Mouse (Mus musculus): ENCODE data around the gene Cp. TPM values are rescaled to one million over a fixed set of nuclear protein-coding genes. Genes with fewer than 3 reads are reported as not detected.

Cp gene
- polyA plus RNA-seq, 1 experiment from 2014 or later, result 5.9 TPM

GRCm38 (mm10) chr3:19966072-19966471 lies 9.2 kb downstream of the Cp start:
- no peaks in the 10 kb centered on the region for H3K4me1 ChIP-seq
- H3K36me3 ChIP-seq, result no peaks in the 10 kb centered on the region
- no peak overlapping the region for H3K4me3 ChIP-seq
- no peaks in the 10 kb centered on the region for H3K9me3 ChIP-seq
- H3K27me3 ChIP-seq, result no peaks in the 10 kb centered on the region
- 64% methylated on average over 4 of the region's 4 CpGs for WGBS
- no peak overlapping the region for H3K27ac ChIP-seq (replicated peaks)
- ATAC-seq (ENCODE audit: low FRiP score, low read depth), result no peak
- no peak overlapping the region for H3K4me2 ChIP-seq (replicated peaks)
- no peak overlapping the region for H3K9ac ChIP-seq (replicated peaks)

- WGBS, result 56% methylated on average over 4 of the region's 4 CpGs
- H3K27me3 ChIP-seq, result no peaks in the 10 kb centered on the region
Measured at GRCm38 (mm10) chr3:19978474-19978873, 21.6 kb downstream of the Cp start.

GRCm38 (mm10) chr3:19981156-19981555 lies 24.3 kb downstream of the Cp start:
- no peak overlapping the region for H3K4me3 ChIP-seq
- no peaks in the 10 kb centered on the region for H3K4me1 ChIP-seq
- no peak for ATAC-seq (ENCODE audit: low FRiP score, low read depth)
- no peaks in the 10 kb centered on the region for H3K27me3 ChIP-seq
- WGBS, result 81% methylated on average over 2 of the region's 2 CpGs
- H3K27ac ChIP-seq (replicated peaks), result no peak overlapping the region
- no peaks in the 10 kb centered on the region for H3K36me3 ChIP-seq
- H3K9ac ChIP-seq (replicated peaks), result no peak overlapping the region
- H3K9me3 ChIP-seq, result no peaks in the 10 kb centered on the region
- no peak overlapping the region for H3K4me2 ChIP-seq (replicated peaks)

More at GRCm38 (mm10) chr3:19978474-19978873, 21.6 kb downstream of the Cp start:
- Histone ChIP-seq H3K9ac (replicated peaks) (no peak overlapping the region), H3K4me2 (replicated peaks) (no peak overlapping the region), H3K27ac (replicated peaks) (no peak overlapping the region), H3K36me3 (no peaks in the 10 kb centered on the region), H3K4me1 (no peaks in the 10 kb centered on the region), H3K4me3 (no peak overlapping the region), H3K9me3 (no peaks in the 10 kb centered on the region)
- no peak for ATAC-seq (ENCODE audit: low FRiP score, low read depth)

- no peaks in the 10 kb centered on the region for H3K36me3 ChIP-seq
- H3K9me3 ChIP-seq, result no peaks in the 10 kb centered on the region
- H3K27me3 ChIP-seq, result no peaks in the 10 kb centered on the region
- ATAC-seq (ENCODE audit: low FRiP score, low read depth), result no peak
- H3K27ac ChIP-seq (replicated peaks), result no peak overlapping the region
- H3K4me3 ChIP-seq, result no peak overlapping the region
- H3K4me2 ChIP-seq (replicated peaks), result no peak overlapping the region
- no peak overlapping the region for H3K9ac ChIP-seq (replicated peaks)
- no peaks in the 10 kb centered on the region for H3K4me1 ChIP-seq
Measured at GRCm38 (mm10) chr3:19982846-19983245, 26.0 kb downstream of the Cp start.

- 8% methylated on average over 3 of the region's 3 CpGs for WGBS
- no peaks in the 10 kb centered on the region for H3K4me1 ChIP-seq
- ATAC-seq (ENCODE audit: low FRiP score, low read depth), result no peak
Measured at GRCm38 (mm10) chr3:19986123-19986522, 29.3 kb downstream of the Cp start.

GRCm38 (mm10) chr3:19990031-19990430 lies 33.2 kb downstream of the Cp start:
- no peak overlapping the region for H3K4me2 ChIP-seq (replicated peaks)
- H3K27ac ChIP-seq (replicated peaks), result no peak overlapping the region
- ATAC-seq (ENCODE audit: low FRiP score, low read depth), result no peak
- H3K36me3 ChIP-seq, result no peaks in the 10 kb centered on the region
- no peaks in the 10 kb centered on the region for H3K9me3 ChIP-seq
- WGBS, result 85% methylated on average over 3 of the region's 3 CpGs
- H3K9ac ChIP-seq (replicated peaks), result no peak overlapping the region
- no peak overlapping the region for H3K4me3 ChIP-seq
- H3K27me3 ChIP-seq, result no peaks in the 10 kb centered on the region
- no peaks in the 10 kb centered on the region for H3K4me1 ChIP-seq

More at GRCm38 (mm10) chr3:19986123-19986522, 29.3 kb downstream of the Cp start:
- Histone ChIP-seq H3K4me3 (no peak overlapping the region), H3K27me3 (no peaks in the 10 kb centered on the region), H3K36me3 (no peaks in the 10 kb centered on the region), H3K27ac (replicated peaks) (no peak overlapping the region), H3K9ac (replicated peaks) (no peak overlapping the region), H3K4me2 (replicated peaks) (no peak overlapping the region), H3K9me3 (no peaks in the 10 kb centered on the region)

- Histone ChIP-seq H3K9ac (replicated peaks) (no peak overlapping the region), H3K27ac (replicated peaks) (no peak overlapping the region), H3K4me3 (no peak overlapping the region), H3K36me3 (peaks cover 4% of the 10 kb centered on the region; the same call in 1 of the 2 replicates), H3K4me1 (no peaks in the 10 kb centered on the region), H3K4me2 (replicated peaks) (no peak overlapping the region), H3K9me3 (no peaks in the 10 kb centered on the region), H3K27me3 (no peaks in the 10 kb centered on the region)
- WGBS, result 58% methylated on average over 4 of the region's 4 CpGs
- no peak for ATAC-seq (ENCODE audit: low FRiP score, low read depth)
Measured at GRCm38 (mm10) chr3:19992388-19992787, 35.5 kb downstream of the Cp start.

GRCm38 (mm10) chr3:19999551-19999950 lies 42.7 kb downstream of the Cp start:
- 88% methylated on average over 2 of the region's 2 CpGs for WGBS
- Histone ChIP-seq H3K27ac (replicated peaks) (no peak overlapping the region), H3K27me3 (no peaks in the 10 kb centered on the region), H3K4me2 (replicated peaks) (no peak overlapping the region), H3K9me3 (no peaks in the 10 kb centered on the region), H3K4me1 (no peaks in the 10 kb centered on the region), H3K9ac (replicated peaks) (no peak overlapping the region), H3K36me3 (peaks cover 15% of the 10 kb centered on the region), H3K4me3 (no peak overlapping the region)
- no peak for ATAC-seq (ENCODE audit: low FRiP score, low read depth)

- WGBS, result 54% methylated on average over 4 of the region's 4 CpGs
- H3K9ac ChIP-seq (replicated peaks), result no peak overlapping the region
- ATAC-seq (ENCODE audit: low FRiP score, low read depth), result no peak
- peaks cover 15% of the 10 kb centered on the region for H3K36me3 ChIP-seq
- H3K4me1 ChIP-seq, result no peaks in the 10 kb centered on the region
- no peak overlapping the region for H3K27ac ChIP-seq (replicated peaks)
- no peaks in the 10 kb centered on the region for H3K9me3 ChIP-seq
- no peak overlapping the region for H3K4me2 ChIP-seq (replicated peaks)
- no peaks in the 10 kb centered on the region for H3K27me3 ChIP-seq
- H3K4me3 ChIP-seq, result no peak overlapping the region
Measured at GRCm38 (mm10) chr3:20000806-20001205, 44.0 kb downstream of the Cp start.

GRCm38 (mm10) chr3:20002786-20003185 lies 45.9 kb downstream of the Cp start:
- H3K4me1 ChIP-seq, result no peaks in the 10 kb centered on the region
- H3K27me3 ChIP-seq, result no peaks in the 10 kb centered on the region
- no peak overlapping the region for H3K27ac ChIP-seq (replicated peaks)
- H3K36me3 ChIP-seq, result peaks cover 11% of the 10 kb centered on the region; the same call in 1 of the 2 replicates
- ATAC-seq (ENCODE audit: low FRiP score, low read depth), result no peak
- no peak overlapping the region for H3K9ac ChIP-seq (replicated peaks)
- H3K9me3 ChIP-seq, result no peaks in the 10 kb centered on the region
- no peak overlapping the region for H3K4me3 ChIP-seq
- no peak overlapping the region for H3K4me2 ChIP-seq (replicated peaks)
- 82% methylated on average over 5 of the region's 5 CpGs for WGBS

- H3K36me3 ChIP-seq, result peaks cover 13% of the 10 kb centered on the region
- no peak overlapping the region for H3K4me2 ChIP-seq (replicated peaks)
- no peak overlapping the region for H3K4me3 ChIP-seq
- no peaks in the 10 kb centered on the region for H3K4me1 ChIP-seq
- no peak for ATAC-seq (ENCODE audit: low FRiP score, low read depth)
- WGBS, result 83% methylated on average over 8 of the region's 8 CpGs
- no peak overlapping the region for H3K9ac ChIP-seq (replicated peaks)
- H3K9me3 ChIP-seq, result no peaks in the 10 kb centered on the region
- no peaks in the 10 kb centered on the region for H3K27me3 ChIP-seq
- no peak overlapping the region for H3K27ac ChIP-seq (replicated peaks)
Measured at GRCm38 (mm10) chr3:20004422-20004821, 47.6 kb downstream of the Cp start.

- H3K4me1 ChIP-seq, result no peaks in the 10 kb centered on the region
- no peaks in the 10 kb centered on the region for H3K27me3 ChIP-seq
- no peak overlapping the region for H3K27ac ChIP-seq (replicated peaks)
- no peak overlapping the region for H3K4me2 ChIP-seq (replicated peaks)
- no peak overlapping the region for H3K4me3 ChIP-seq
- H3K9me3 ChIP-seq, result no peaks in the 10 kb centered on the region
- WGBS, result 64% methylated on average over 1 of the region's 1 CpGs
- no peak for ATAC-seq (ENCODE audit: low FRiP score, low read depth)
- no peak overlapping the region for H3K9ac ChIP-seq (replicated peaks)
- H3K36me3 ChIP-seq, result peaks cover 15% of the 10 kb centered on the region
Measured at GRCm38 (mm10) chr3:20005611-20006010, 48.8 kb downstream of the Cp start.

GRCm38 (mm10) chr3:20007275-20007674 lies 50.4 kb downstream of the Cp start:
- Histone ChIP-seq H3K9ac (replicated peaks) (no peak overlapping the region), H3K27me3 (no peaks in the 10 kb centered on the region), H3K4me2 (replicated peaks) (no peak overlapping the region), H3K36me3 (peaks cover 10% of the 10 kb centered on the region), H3K4me1 (no peaks in the 10 kb centered on the region), H3K27ac (replicated peaks) (no peak overlapping the region), H3K4me3 (no peak overlapping the region), H3K9me3 (no peaks in the 10 kb centered on the region)
- 95% methylated on average over 4 of the region's 4 CpGs for WGBS
- no peak for ATAC-seq (ENCODE audit: low FRiP score, low read depth)
